Mouse (Mus musculus): Measurements from ENCODE around the gene Olfr202.
"Not testable (repeated sequence)": the region's sequence is repeated elsewhere in the genome, so short reads cannot be mapped to it uniquely, and the experiment has no call there.

Olfr202 gene

DNA sequence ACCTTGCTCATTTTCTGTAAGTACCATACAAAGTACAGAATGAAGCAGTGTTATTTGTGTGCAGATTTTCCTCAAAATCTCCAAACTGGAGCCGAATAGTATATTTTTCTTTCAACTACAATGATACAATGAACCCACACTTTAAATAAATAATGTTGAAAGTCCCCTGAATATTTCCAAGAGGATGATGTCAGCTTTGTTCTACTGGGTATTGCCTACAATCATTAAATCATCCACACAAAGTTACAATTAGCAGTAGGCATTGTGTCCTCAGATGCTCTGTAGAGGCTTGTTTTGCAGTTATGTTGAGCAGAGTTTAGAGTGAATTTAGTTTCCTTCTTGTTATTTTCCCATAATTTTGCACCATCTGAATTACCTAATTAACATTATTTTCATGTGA lies at the start of gene Olfr202:
TSS of gene Olfr202 (minus strand) at position 101 of the 400 bp plus-strand sequence.
- DNase-seq (ENCODE audit: extremely low spot score, low read depth, low spot score) = no peak

GRCm38 (mm10) chr16:59331038-59331437 lies 44.4 kb upstream of the Olfr202 start, which contains the start of gene Olfr205:
TSS of gene Olfr205 (minus strand) at chr16:59331138.
- no peak for DNase-seq (ENCODE audit: extremely low spot score, low read depth, low spot score)

GRCm38 (mm10) chr16:59323262-59323661 lies 36.7 kb upstream of the Olfr202 start:
- not testable (repeated sequence) for DNase-seq (ENCODE audit: extremely low spot score, low read depth, low spot score)

DNA sequence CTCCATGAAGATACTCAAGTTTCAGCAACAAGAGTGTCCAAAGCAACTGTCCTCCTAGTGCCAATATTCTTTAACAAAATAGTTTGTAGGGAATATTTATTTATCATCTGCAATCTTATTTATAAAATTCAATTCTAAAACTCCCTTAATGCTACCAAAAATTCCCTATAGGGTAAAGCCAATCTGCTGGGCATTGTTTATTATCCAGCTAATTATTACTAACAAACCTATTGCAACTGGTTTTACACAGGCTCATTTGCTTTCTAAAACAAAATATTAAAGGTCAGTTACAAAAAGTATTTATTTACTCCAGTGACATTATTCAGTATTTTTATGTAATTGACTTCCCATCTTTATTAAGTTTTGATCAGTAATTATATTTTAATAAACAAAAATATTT lies 31.6 kb upstream of the Olfr202 start, which contains the start of gene Olfr204:
TSS of gene Olfr204 (minus strand) at position 101 of the 400 bp plus-strand sequence.
- DNase-seq (ENCODE audit: extremely low spot score, low read depth, low spot score) = no peak

DNA sequence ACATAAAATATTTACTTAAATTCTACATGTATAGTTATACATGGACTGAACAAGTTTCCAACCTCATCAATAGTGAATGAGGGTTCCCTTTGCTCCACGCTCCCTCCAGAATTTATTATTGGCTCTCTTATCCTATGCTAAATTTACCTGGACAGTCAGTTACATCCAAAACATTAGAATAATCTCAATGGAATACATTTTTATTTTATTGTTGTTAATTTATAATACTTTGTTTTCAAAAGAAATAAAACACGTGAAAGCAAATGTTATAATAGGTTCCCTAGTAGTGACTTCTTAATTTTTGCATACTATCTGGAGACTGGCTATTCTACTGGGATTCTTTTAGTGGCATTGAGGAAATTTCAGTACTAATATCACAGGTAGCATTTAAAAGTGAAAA lies 12.0 kb upstream of the Olfr202 start, which contains the start of gene Olfr203:
TSS of gene Olfr203 (plus strand) at position 301 of the 400 bp plus-strand sequence.
- DNase-seq (ENCODE audit: extremely low spot score, low read depth, low spot score) = no peak

DNA sequence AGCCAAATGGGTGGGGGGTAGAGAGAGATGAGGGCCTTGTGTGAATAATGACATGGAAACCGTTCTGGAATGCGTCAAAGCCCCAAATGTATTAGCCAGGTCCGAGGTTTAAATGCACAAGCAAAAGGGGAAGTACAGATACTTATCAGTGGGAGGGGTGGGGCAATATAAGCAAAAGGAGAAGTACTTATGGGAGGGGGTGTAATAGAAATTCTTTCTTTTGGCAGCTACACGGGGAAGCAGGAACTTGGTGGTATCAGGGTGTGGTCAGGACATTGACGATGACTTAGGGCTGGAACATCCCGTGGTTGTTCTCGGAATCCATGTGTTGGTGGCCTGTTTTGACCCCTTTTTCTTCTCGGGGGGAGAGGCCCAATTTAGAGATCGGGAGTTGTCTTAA lies 983 bp upstream of the Olfr202 start:
- DNase-seq (ENCODE audit: extremely low spot score, low read depth, low spot score) = not testable (repeated sequence)

DNA sequence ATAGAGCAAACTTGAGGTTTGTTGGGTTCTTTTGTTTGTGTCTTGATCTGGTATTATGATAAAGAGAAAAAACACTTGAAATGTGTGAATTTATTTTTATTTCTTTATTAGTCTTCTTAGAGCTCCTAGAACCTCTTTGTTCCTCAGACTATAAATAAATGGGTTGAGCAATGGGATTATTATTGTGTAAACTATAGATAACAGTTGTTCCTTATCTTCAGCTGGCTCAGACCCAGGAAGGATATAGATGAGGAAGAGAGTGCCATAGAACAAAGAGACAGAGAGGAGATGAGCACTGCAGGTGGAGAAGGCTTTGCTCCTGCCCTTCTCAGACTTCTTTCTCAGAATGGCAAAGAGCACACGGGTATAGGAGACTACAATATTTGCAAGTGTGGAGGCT lies 3.1 kb downstream of the Olfr202 start:
- DNase-seq (ENCODE audit: extremely low spot score, low read depth, low spot score) = no peak

DNA sequence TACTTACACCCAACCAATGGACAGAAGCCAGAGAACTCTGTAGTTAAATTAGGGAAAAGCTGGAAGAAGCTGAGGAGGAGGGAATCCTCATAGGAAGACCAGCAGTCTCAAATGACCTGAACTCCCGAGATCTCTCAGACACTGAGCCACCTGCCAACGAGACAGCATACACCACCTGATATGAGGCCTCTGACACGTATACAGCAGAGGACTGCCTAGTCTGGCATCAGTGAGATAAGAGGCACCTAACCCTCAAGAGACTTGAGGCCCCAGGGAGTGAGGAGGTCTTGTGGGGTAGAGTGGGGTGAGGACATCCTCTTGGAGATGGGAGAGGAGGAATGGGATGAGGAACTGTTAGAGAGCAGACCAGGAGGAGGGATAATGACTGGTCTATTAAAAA lies 6.1 kb downstream of the Olfr202 start:
- no peak for DNase-seq (ENCODE audit: extremely low spot score, low read depth, low spot score)

DNA sequence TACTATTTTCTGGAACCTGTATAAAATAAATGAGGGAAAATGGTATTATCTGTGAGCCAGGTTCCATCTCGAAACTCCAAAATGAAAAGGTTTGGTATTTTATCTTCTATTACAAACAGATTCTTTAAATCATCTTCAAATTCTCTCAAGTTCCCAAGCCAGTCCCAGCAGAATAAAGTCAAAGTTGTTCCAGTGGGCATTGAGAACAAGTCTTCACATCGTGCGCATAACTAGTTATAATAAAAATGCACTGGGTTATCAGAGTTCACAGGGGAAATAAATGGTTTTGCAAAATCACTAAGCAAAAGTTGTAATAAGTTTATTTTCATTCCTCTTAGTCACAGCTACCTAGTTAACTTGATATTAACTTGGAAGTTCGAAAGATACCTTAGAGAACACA lies 14.1 kb downstream of the Olfr202 start, which contains the start of gene Olfr201:
TSS of gene Olfr201 (minus strand) at position 101 of the 400 bp plus-strand sequence.
- DNase-seq (ENCODE audit: extremely low spot score, low read depth, low spot score) = not testable (repeated sequence)

- not testable (repeated sequence) for DNase-seq (ENCODE audit: extremely low spot score, low read depth, low spot score)
Observed at GRCm38 (mm10) chr16:59269097-59269496, 17.5 kb downstream of the Olfr202 start.

DNA sequence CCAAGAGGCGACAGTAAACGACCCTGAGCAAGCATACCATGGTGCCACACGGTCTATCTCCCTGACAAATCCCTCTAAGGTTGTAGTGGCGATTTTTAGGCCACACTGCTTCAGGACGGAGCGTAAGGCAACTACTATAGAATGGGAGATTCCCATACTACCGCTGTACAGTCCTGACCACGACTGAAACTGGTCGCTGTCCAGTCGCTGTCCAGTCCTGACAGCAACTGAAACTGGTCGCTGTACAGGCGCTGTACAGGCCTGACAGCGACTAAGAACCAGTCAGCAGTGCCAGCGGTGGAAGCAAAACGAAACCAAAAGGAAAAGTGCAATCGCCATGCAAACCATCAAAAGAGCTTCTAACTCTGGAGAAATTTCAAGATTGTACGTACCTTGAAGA lies 36.9 kb downstream of the Olfr202 start:
- no peak for DNase-seq (ENCODE audit: extremely low spot score, low read depth, low spot score)

Measured in hindlimb bud, embryonic 11.5 days (tissue).